Mouse (Mus musculus): Measurements from ENCODE around the gene Rbpjl. TPM values are rescaled to one million over a fixed set of nuclear protein-coding genes. Genes with fewer than 3 reads are reported as not detected.

Rbpjl gene
- polyA plus RNA-seq, 1 experiment, result 1.1 TPM

GRCm38 (mm10) chr2:164371371-164371770 is 31.6 kb upstream of the Rbpjl start:
- Histone ChIP-seq H3K4me3 (ENCODE audit: insufficient read depth, low read length) (no peak overlapping the region), H3K27ac (ENCODE audit: insufficient read depth, low read length) (no peak overlapping the region), H3K4me1 (ENCODE audit: control insufficient read depth, insufficient read depth, low read length) (no peaks in the 10 kb centered on the region)
- TF ChIP-seq POLR2A (IDR thresholded peaks at IDR 0.05; ENCODE audit: extremely low read depth, insufficient read depth, low read length) (no peak), CTCF (IDR thresholded peaks at IDR 0.05; ENCODE audit: extremely low read depth, insufficient read depth, low read length) (no peak)

GRCm38 (mm10) chr2:164372408-164373053 is 30.4 kb upstream of the Rbpjl start:
- Histone ChIP-seq H3K4me3 (ENCODE audit: insufficient read depth, low read length) (no peak overlapping the region), H3K4me1 (ENCODE audit: control insufficient read depth, insufficient read depth, low read length) (no peaks in the 10 kb centered on the region), H3K27ac (ENCODE audit: insufficient read depth, low read length) (no peak overlapping the region)
- TF ChIP-seq POLR2A (IDR thresholded peaks at IDR 0.05; ENCODE audit: extremely low read depth, insufficient read depth, low read length) (no peak), CTCF (IDR thresholded peaks at IDR 0.05; ENCODE audit: extremely low read depth, insufficient read depth, low read length) (no peak)

- Histone ChIP-seq H3K4me1 (ENCODE audit: control insufficient read depth, insufficient read depth, low read length) (no peaks in the 10 kb centered on the region), H3K4me3 (ENCODE audit: insufficient read depth, low read length) (no peak overlapping the region), H3K27ac (ENCODE audit: insufficient read depth, low read length) (no peak overlapping the region)
- TF ChIP-seq POLR2A (IDR thresholded peaks at IDR 0.05; ENCODE audit: extremely low read depth, insufficient read depth, low read length) (no peak), CTCF (IDR thresholded peaks at IDR 0.05; ENCODE audit: extremely low read depth, insufficient read depth, low read length) (no peak)
Observed at GRCm38 (mm10) chr2:164373187-164373586, 29.8 kb upstream of the Rbpjl start.

GRCm38 (mm10) chr2:164377478-164378426 is 25.2 kb upstream of the Rbpjl start:
- Histone ChIP-seq H3K4me3 (ENCODE audit: insufficient read depth, low read length) (no peak overlapping the region), H3K4me1 (ENCODE audit: control insufficient read depth, insufficient read depth, low read length) (no peaks in the 10 kb centered on the region), H3K27ac (ENCODE audit: insufficient read depth, low read length) (no peak overlapping the region)
- TF ChIP-seq CTCF (IDR thresholded peaks at IDR 0.05; ENCODE audit: extremely low read depth, insufficient read depth, low read length) (no peak), POLR2A (IDR thresholded peaks at IDR 0.05; ENCODE audit: extremely low read depth, insufficient read depth, low read length) (no peak)

- no peak overlapping the region for H3K27ac ChIP-seq (ENCODE audit: insufficient read depth, low read length)
- TF ChIP-seq CTCF (IDR thresholded peaks at IDR 0.05; ENCODE audit: extremely low read depth, insufficient read depth, low read length) (no peak), POLR2A (IDR thresholded peaks at IDR 0.05; ENCODE audit: extremely low read depth, insufficient read depth, low read length) (no peak)
- H3K4me3 ChIP-seq (ENCODE audit: insufficient read depth, low read length), result no peak overlapping the region
- H3K4me1 ChIP-seq (ENCODE audit: control insufficient read depth, insufficient read depth, low read length), result no peaks in the 10 kb centered on the region
Observed at GRCm38 (mm10) chr2:164381726-164382125, 21.2 kb upstream of the Rbpjl start.

- Histone ChIP-seq H3K4me1 (ENCODE audit: control insufficient read depth, insufficient read depth, low read length) (no peaks in the 10 kb centered on the region), H3K27ac (ENCODE audit: insufficient read depth, low read length) (no peak overlapping the region), H3K4me3 (ENCODE audit: insufficient read depth, low read length) (no peak overlapping the region)
- TF ChIP-seq POLR2A (IDR thresholded peaks at IDR 0.05; ENCODE audit: extremely low read depth, insufficient read depth, low read length) (no peak), CTCF (IDR thresholded peaks at IDR 0.05; ENCODE audit: extremely low read depth, insufficient read depth, low read length) (no peak)
Observed at GRCm38 (mm10) chr2:164382971-164383370, 20.0 kb upstream of the Rbpjl start.

GRCm38 (mm10) chr2:164383656-164384399 is 19.1 kb upstream of the Rbpjl start:
- TF ChIP-seq POLR2A (IDR thresholded peaks at IDR 0.05; ENCODE audit: extremely low read depth, insufficient read depth, low read length) (no peak), CTCF (IDR thresholded peaks at IDR 0.05; ENCODE audit: extremely low read depth, insufficient read depth, low read length) (no peak)
- no peaks in the 10 kb centered on the region for H3K4me1 ChIP-seq (ENCODE audit: control insufficient read depth, insufficient read depth, low read length)
- no peak overlapping the region for H3K4me3 ChIP-seq (ENCODE audit: insufficient read depth, low read length)
- no peak overlapping the region for H3K27ac ChIP-seq (ENCODE audit: insufficient read depth, low read length)

GRCm38 (mm10) chr2:164385927-164386763 is 16.8 kb upstream of the Rbpjl start:
- Histone ChIP-seq H3K4me1 (ENCODE audit: control insufficient read depth, insufficient read depth, low read length) (no peaks in the 10 kb centered on the region), H3K4me3 (ENCODE audit: insufficient read depth, low read length) (no peak overlapping the region), H3K27ac (ENCODE audit: insufficient read depth, low read length) (peak overlapping the region; percentile 37; the same call in 1 of the 2 replicates)
- TF ChIP-seq CTCF (IDR thresholded peaks at IDR 0.05; ENCODE audit: extremely low read depth, insufficient read depth, low read length) (no peak), POLR2A (IDR thresholded peaks at IDR 0.05; ENCODE audit: extremely low read depth, insufficient read depth, low read length) (no peak)
